Mouse (Mus musculus) adrenal gland, postnatal 4 days (tissue): ENCODE data around the gene Teddm1a. TPM values are rescaled to one million over a fixed set of nuclear protein-coding genes. Genes with fewer than 3 reads are reported as not detected.

ENCODE experiments used
- DNase-seq, 2 experiments: peaks; one replicate each; pipeline ENCODE4 v3.0.0; 2021 to 2022; ENCODE audit warnings: low spot score in 2 of 2, mixed read lengths in 2 of 2
- total RNA-seq, 2 experiments: library from RNA; stranded (reverse); gene quantifications; 2 replicates each; pipeline ENCODE4 v1.2.3; 2021

Teddm1a gene
- total RNA-seq, 2 experiments from 2014 or later = not detected

GRCm38 (mm10) chr1:153904236-153904635 is 12.7 kb downstream of the Teddm1a start:
- DNase-seq = no peak

GRCm38 (mm10) chr1:153905884-153906283 is 14.3 kb downstream of the Teddm1a start:
- DNase-seq = no peak

- DNase-seq = no peak
These were observed 16.7 kb downstream of the Teddm1a start for GRCm38 (mm10) chr1:153908208-153908607.

GRCm38 (mm10) chr1:153908741-153909140 is 17.2 kb downstream of the Teddm1a start:
- DNase-seq = no peak

- no peak for DNase-seq
These were observed 17.8 kb downstream of the Teddm1a start for GRCm38 (mm10) chr1:153909213-153909962.

- no peak for DNase-seq
These were observed 18.4 kb downstream of the Teddm1a start for GRCm38 (mm10) chr1:153909963-153910291.

- no peak for DNase-seq
These were observed 18.9 kb downstream of the Teddm1a start for GRCm38 (mm10) chr1:153910423-153910822.

GRCm38 (mm10) chr1:153911276-153911795 is 19.8 kb downstream of the Teddm1a start:
- DNase-seq = no peak

GRCm38 (mm10) chr1:153913869-153914268 is 22.3 kb downstream of the Teddm1a start:
- no peak for DNase-seq

GRCm38 (mm10) chr1:153918521-153919206 is 27.1 kb downstream of the Teddm1a start:
- no peak for DNase-seq

GRCm38 (mm10) chr1:153921642-153922041 is 30.1 kb downstream of the Teddm1a start:
- DNase-seq = no peak

GRCm38 (mm10) chr1:153922571-153923021 is 31.1 kb downstream of the Teddm1a start:
- no peak for DNase-seq

- DNase-seq = no peak
These were observed 33.1 kb downstream of the Teddm1a start for GRCm38 (mm10) chr1:153924395-153925385.

GRCm38 (mm10) chr1:153930431-153930830 is 38.9 kb downstream of the Teddm1a start:
- no peak for DNase-seq

GRCm38 (mm10) chr1:153933772-153934171 is 42.2 kb downstream of the Teddm1a start:
- no peak for DNase-seq

GRCm38 (mm10) chr1:153935844-153936380 is 44.4 kb downstream of the Teddm1a start:
- no peak for DNase-seq

- no peak for DNase-seq
These were observed 45.5 kb downstream of the Teddm1a start for GRCm38 (mm10) chr1:153937025-153937424.

- DNase-seq = no peak
These were observed 49.4 kb downstream of the Teddm1a start for GRCm38 (mm10) chr1:153940986-153941385.
